Mouse (Mus musculus) testis, adult 2 months (tissue): ENCODE measurements around the gene Pde4dip.

ENCODE experiments used
- CTCF ChIP-seq: fragments of 200-500 bp; IDR thresholded peaks from 2 replicates; pipeline ENCODE4 v1.5.1; 2012; ENCODE audit warnings: low read depth, mild to moderate bottlenecking, inconsistent platforms, low read length, moderate library complexity; ENCODE audit not compliant: control insufficient read depth, insufficient read depth, insufficient replicate concordance
- POLR2A ChIP-seq: fragments of 200-500 bp; IDR thresholded peaks from 2 replicates; pipeline ENCODE4 v1.6.1; 2012; ENCODE audit warnings: low read depth, mild to moderate bottlenecking, inconsistent platforms, low read length, moderate library complexity; ENCODE audit not compliant: control insufficient read depth

DNA sequence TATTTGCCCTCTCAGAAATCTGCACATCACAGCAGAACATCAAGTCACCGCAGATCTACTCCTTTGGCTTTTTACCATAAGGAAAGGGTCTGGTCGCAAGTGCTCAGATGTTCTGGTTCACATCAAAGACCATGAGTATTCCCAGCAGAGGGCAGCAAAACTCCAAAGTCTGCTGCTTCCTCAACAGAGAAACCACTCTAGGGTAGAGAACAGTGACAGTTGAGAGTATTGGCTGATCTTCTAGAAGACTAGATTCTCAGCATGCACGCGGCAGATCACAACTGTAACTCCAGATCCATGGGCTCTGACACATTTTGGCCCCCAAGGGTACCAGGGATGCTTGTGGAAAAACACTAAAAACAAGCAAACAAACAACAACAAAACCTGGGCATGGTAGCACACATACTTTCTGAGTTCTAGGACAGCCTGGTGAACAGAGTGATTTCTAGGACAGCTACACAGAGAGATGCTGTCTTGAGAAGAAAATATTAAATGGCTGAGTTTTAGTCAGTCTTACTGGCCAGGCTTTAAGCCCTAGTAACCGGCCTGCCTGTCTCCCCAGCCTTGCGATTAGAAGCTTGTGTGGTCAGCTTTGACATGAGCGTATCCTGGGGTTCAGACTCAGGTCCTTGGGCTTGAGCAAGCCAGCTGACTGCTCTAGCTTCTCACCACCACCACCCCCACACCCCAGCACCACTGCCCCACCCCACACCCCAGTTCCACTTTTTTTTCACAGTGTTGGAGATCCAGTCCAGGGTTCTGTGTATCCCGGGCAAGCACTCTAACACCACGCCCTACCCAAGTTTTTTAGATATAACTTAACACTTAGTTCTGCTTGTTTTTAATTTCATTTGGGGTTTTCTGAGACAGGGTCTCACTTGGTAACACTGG lies 40.7 kb upstream of the Pde4dip start:
- no peak for TF ChIP-seq POLR2A
- no peak for TF ChIP-seq CTCF
